Mouse (Mus musculus): ENCODE data around the gene Zfp341. TPM values are rescaled to one million over a fixed set of nuclear protein-coding genes. Genes with fewer than 3 reads are reported as not detected.

Gene Zfp341
- polyA plus RNA-seq, 1 experiment from 2014 or later = 0.69 TPM

- no peak overlapping the region for H3K4me2 ChIP-seq (replicated peaks)
Measured at GRCm38 (mm10) chr2:154689391-154689790, 76.3 kb downstream of the Zfp341 start.

GRCm38 (mm10) chr2:154690959-154691358 is 77.9 kb downstream of the Zfp341 start:
- Histone ChIP-seq H3K36me3 (peaks cover 37% of the 10 kb centered on the region), H3K4me3 (replicated peaks) (no peak overlapping the region), H3K4me1 (replicated peaks) (no peaks in the 10 kb centered on the region), H3K4me2 (replicated peaks) (no peak overlapping the region), H3K27ac (no peak overlapping the region), H3K9ac (no peak overlapping the region), H3K27me3 (replicated peaks) (no peaks in the 10 kb centered on the region), H3K9me3 (no peaks in the 10 kb centered on the region)
- 92% methylated on average over 5 of the region's 5 CpGs for WGBS
- no peak for ATAC-seq

More at GRCm38 (mm10) chr2:154689391-154689790, 76.3 kb downstream of the Zfp341 start:
- no peaks in the 10 kb centered on the region for H3K27me3 ChIP-seq (replicated peaks)
- H3K27ac ChIP-seq = no peak overlapping the region
- H3K4me1 ChIP-seq (replicated peaks) = 0 out of 2 replicates have a peak, but pooled peaks cover 5% of the 10 kb centered on the region
- no peak overlapping the region for H3K9ac ChIP-seq
- no peak for ATAC-seq
- H3K36me3 ChIP-seq = peaks cover 32% of the 10 kb centered on the region
- no peaks in the 10 kb centered on the region for H3K9me3 ChIP-seq
- H3K4me3 ChIP-seq (replicated peaks) = no peak overlapping the region
- WGBS = 89% methylated on average over 14 of the region's 14 CpGs

- ATAC-seq = peak; percentile 24; the same call in 1 of the 2 replicates
- H3K27ac ChIP-seq = 0 out of 2 replicates have a peak overlapping the region, but pooled peaks have one; percentile 27
- H3K36me3 ChIP-seq = peaks cover 37% of the 10 kb centered on the region
- H3K4me2 ChIP-seq (replicated peaks) = no peak overlapping the region
- no peaks in the 10 kb centered on the region for H3K4me1 ChIP-seq (replicated peaks)
- H3K9me3 ChIP-seq = no peaks in the 10 kb centered on the region
- 74% methylated on average over 11 of the region's 11 CpGs for WGBS
- H3K27me3 ChIP-seq (replicated peaks) = no peaks in the 10 kb centered on the region
- no peak overlapping the region for H3K9ac ChIP-seq
- no peak overlapping the region for H3K4me3 ChIP-seq (replicated peaks)
Measured at GRCm38 (mm10) chr2:154693186-154693940, 80.3 kb downstream of the Zfp341 start.

GRCm38 (mm10) chr2:154693941-154694256 is 80.8 kb downstream of the Zfp341 start:
- peak; percentile 38; the same call in 1 of the 2 replicates for ATAC-seq
- Histone ChIP-seq H3K9ac (no peak overlapping the region), H3K4me3 (replicated peaks) (no peak overlapping the region), H3K9me3 (no peaks in the 10 kb centered on the region), H3K4me2 (replicated peaks) (no peak overlapping the region), H3K4me1 (replicated peaks) (no peaks in the 10 kb centered on the region), H3K27me3 (replicated peaks) (no peaks in the 10 kb centered on the region), H3K27ac (0 out of 2 replicates have a peak overlapping the region, but pooled peaks have one; percentile 3), H3K36me3 (peaks cover 37% of the 10 kb centered on the region)
- 77% methylated on average over 12 of the region's 12 CpGs for WGBS

GRCm38 (mm10) chr2:154695690-154696089 is 82.6 kb downstream of the Zfp341 start:
- H3K4me3 ChIP-seq (replicated peaks) = no peak overlapping the region
- no peak for ATAC-seq
- H3K27me3 ChIP-seq (replicated peaks) = no peaks in the 10 kb centered on the region
- H3K36me3 ChIP-seq = peaks cover 24% of the 10 kb centered on the region
- H3K27ac ChIP-seq = no peak overlapping the region
- H3K4me1 ChIP-seq (replicated peaks) = no peaks in the 10 kb centered on the region
- no peak overlapping the region for H3K4me2 ChIP-seq (replicated peaks)
- H3K9me3 ChIP-seq = no peaks in the 10 kb centered on the region
- no peak overlapping the region for H3K9ac ChIP-seq
- WGBS = 62% methylated on average over 8 of the region's 8 CpGs

Other genes with a start within 250 kb of the Zfp341 start
- 16.9 and 18.1 TPM in 2 replicates for gene Cdk5rap1, start 240.3 kb upstream of the Zfp341 start, polyA plus RNA-seq (2015; fragmentation: Nextera tagmentation; extraction: Ambion mirVana)
- 4.6 and 5.0 TPM in 2 replicates for gene Snta1, start 205.2 kb upstream of the Zfp341 start, polyA plus RNA-seq (2015; fragmentation: Nextera tagmentation; extraction: Ambion mirVana)
- 25.4 and 26.3 TPM in 2 replicates for gene Cbfa2t2, start 176.8 kb upstream of the Zfp341 start, polyA plus RNA-seq (2015; fragmentation: Nextera tagmentation; extraction: Ambion mirVana)
- gene 1700003F12Rik, start 66.2 kb upstream of the Zfp341 start, polyA plus RNA-seq (2015; fragmentation: Nextera tagmentation; extraction: Ambion mirVana) = 0.52 and 0.57 TPM in 2 replicates
- gene Actl10, start 61.5 kb upstream of the Zfp341 start, polyA plus RNA-seq (2015; fragmentation: Nextera tagmentation; extraction: Ambion mirVana) = 0.15 TPM in 1 of 2 replicates, not detected in the other
- gene Necab3, start 54.4 kb upstream of the Zfp341 start, polyA plus RNA-seq (2015; fragmentation: Nextera tagmentation; extraction: Ambion mirVana) = 1.2 TPM in 2 replicates
- 16.7 and 18.7 TPM in 2 replicates for gene E2f1, start 43.4 kb upstream of the Zfp341 start, polyA plus RNA-seq (2015; fragmentation: Nextera tagmentation; extraction: Ambion mirVana)
- gene Pxmp4, start 9.6 kb upstream of the Zfp341 start, polyA plus RNA-seq (2015; fragmentation: Nextera tagmentation; extraction: Ambion mirVana) = 28.0 and 32.9 TPM in 2 replicates
- gene 4930519P11Rik, start 140 bp downstream of the Zfp341 start, polyA plus RNA-seq (2015; fragmentation: Nextera tagmentation; extraction: Ambion mirVana) = not detected in 2 replicates
- 36.3 and 36.4 TPM in 2 replicates for gene Chmp4b, start 38.4 kb downstream of the Zfp341 start, polyA plus RNA-seq (2015; fragmentation: Nextera tagmentation; extraction: Ambion mirVana)
- gene Gm14214, start 156.7 kb downstream of the Zfp341 start, polyA plus RNA-seq (2015; fragmentation: Nextera tagmentation; extraction: Ambion mirVana) = not detected in 2 replicates
- gene Raly, start 177.8 kb downstream of the Zfp341 start, polyA plus RNA-seq (2015; fragmentation: Nextera tagmentation; extraction: Ambion mirVana) = 31.6 and 34.6 TPM in 2 replicates
- gene a, start 178.1 kb downstream of the Zfp341 start, polyA plus RNA-seq (2015; fragmentation: Nextera tagmentation; extraction: Ambion mirVana) = 0.63 and 0.73 TPM in 2 replicates